Mouse (Mus musculus): Measurements from ENCODE around the gene Kcnj6. TPM values are rescaled to one million over a fixed set of nuclear protein-coding genes. Genes with fewer than 3 reads are reported as not detected.

Gene Kcnj6
- polyA plus RNA-seq, 1 experiment: not detected

GRCm38 (mm10) chr16:94724747-94725211 is 272.7 kb downstream of the Kcnj6 start:
- Histone ChIP-seq H3K4me1 (ENCODE audit: control insufficient read depth, insufficient read depth, insufficient read length) (peaks cover 3% of the 10 kb centered on the region; the same call in 1 of the 2 replicates), H3K36me3 (ENCODE audit: control insufficient read depth, insufficient read depth, low read length) (no peaks in the 10 kb centered on the region), H3K27ac (ENCODE audit: insufficient read depth, low read length) (no peak overlapping the region), H3K4me3 (ENCODE audit: extremely low read depth, insufficient read depth, insufficient read length) (peak overlapping the region; percentile 78), H3K27me3 (ENCODE audit: control insufficient read depth, insufficient read depth, low read length) (no peaks in the 10 kb centered on the region)
- DNase-seq (ENCODE audit: low read depth in 1 of 2, low spot score in 2 of 2): peak; percentile 9 to 27
- WGBS: 3% methylated on average over 16 of the region's 18 CpGs
- TF ChIP-seq POLR2A (IDR thresholded peaks at IDR 0.05; ENCODE audit: low read depth, low read length) (no peak), CTCF (IDR thresholded peaks at IDR 0.05; ENCODE audit: extremely low read depth, insufficient read depth, insufficient read length, insufficient replicate concordance) (no peak)

DNA sequence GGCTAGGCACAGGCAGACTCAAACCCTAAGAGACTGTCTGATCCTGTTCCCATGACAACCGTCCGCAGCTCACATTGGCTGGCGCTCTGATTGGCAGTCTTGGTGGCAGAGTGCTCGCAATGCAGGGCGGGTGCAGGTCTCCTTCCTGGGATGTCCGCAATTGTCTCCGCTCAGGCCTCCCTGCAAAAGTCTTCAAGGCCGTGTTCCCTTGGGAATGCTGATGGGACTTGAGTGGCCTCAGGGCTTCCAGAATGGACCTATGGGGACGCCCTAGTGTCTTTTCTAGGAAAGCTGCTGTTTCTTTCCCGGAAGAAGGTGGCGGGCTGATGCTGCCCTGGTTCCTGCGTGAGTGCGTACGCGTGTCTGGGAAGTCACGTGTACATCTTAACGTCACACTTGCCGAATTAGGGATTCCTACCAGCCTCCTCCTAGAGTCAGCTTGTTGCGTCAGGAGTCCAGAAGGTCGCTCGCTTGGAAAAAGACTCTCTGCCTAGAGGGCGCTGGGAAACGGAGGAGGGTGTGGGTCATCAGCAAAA is 273.4 kb downstream of the Kcnj6 start:
- Histone ChIP-seq H3K27me3 (ENCODE audit: control insufficient read depth, insufficient read depth, low read length) (no peaks in the 10 kb centered on the region), H3K36me3 (ENCODE audit: control insufficient read depth, insufficient read depth, low read length) (no peaks in the 10 kb centered on the region), H3K27ac (ENCODE audit: insufficient read depth, low read length) (peak overlapping the region; percentile 36), H3K4me1 (ENCODE audit: control insufficient read depth, insufficient read depth, insufficient read length) (peaks cover 3% of the 10 kb centered on the region; the same call in 1 of the 2 replicates), H3K4me3 (ENCODE audit: extremely low read depth, insufficient read depth, insufficient read length) (peak overlapping the region; percentile 78)
- DNase-seq (ENCODE audit: low read depth in 1 of 2, low spot score in 2 of 2): peak; percentile 58 to 68
- under 1% methylated on average over 23 of the region's 23 CpGs for WGBS
- TF ChIP-seq POLR2A (IDR thresholded peaks at IDR 0.05; ENCODE audit: low read depth, low read length): peak; percentile 8; the same call in 1 of the 2 replicates
- TF ChIP-seq CTCF (IDR thresholded peaks at IDR 0.05; ENCODE audit: extremely low read depth, insufficient read depth, insufficient read length, insufficient replicate concordance): no peak

GRCm38 (mm10) chr16:94722936-94723335 is 274.6 kb downstream of the Kcnj6 start:
- TF ChIP-seq POLR2A (IDR thresholded peaks at IDR 0.05; ENCODE audit: low read depth, low read length) (no peak), CTCF (IDR thresholded peaks at IDR 0.05; ENCODE audit: extremely low read depth, insufficient read depth, insufficient read length, insufficient replicate concordance) (no peak)
- DNase-seq (ENCODE audit: low read depth in 1 of 2, low spot score in 2 of 2): no peak
- no peak overlapping the region for H3K27ac ChIP-seq (ENCODE audit: insufficient read depth, low read length)
- no peaks in the 10 kb centered on the region for H3K27me3 ChIP-seq (ENCODE audit: control insufficient read depth, insufficient read depth, low read length)
- no peaks in the 10 kb centered on the region for H3K36me3 ChIP-seq (ENCODE audit: control insufficient read depth, insufficient read depth, low read length)
- peaks cover 3% of the 10 kb centered on the region; the same call in 1 of the 2 replicates for H3K4me1 ChIP-seq (ENCODE audit: control insufficient read depth, insufficient read depth, insufficient read length)
- H3K4me3 ChIP-seq (ENCODE audit: extremely low read depth, insufficient read depth, insufficient read length): no peak overlapping the region
- WGBS: 85% methylated on average over 12 of the region's 12 CpGs

- DNase-seq (ENCODE audit: low read depth in 1 of 2, low spot score in 2 of 2): no peak
- 81% methylated on average over 10 of the region's 10 CpGs for WGBS
- TF ChIP-seq POLR2A (IDR thresholded peaks at IDR 0.05; ENCODE audit: low read depth, low read length) (no peak), CTCF (IDR thresholded peaks at IDR 0.05; ENCODE audit: extremely low read depth, insufficient read depth, insufficient read length, insufficient replicate concordance) (no peak)
- Histone ChIP-seq H3K4me1 (ENCODE audit: control insufficient read depth, insufficient read depth, insufficient read length) (peaks cover 3% of the 10 kb centered on the region; the same call in 1 of the 2 replicates), H3K27me3 (ENCODE audit: control insufficient read depth, insufficient read depth, low read length) (no peaks in the 10 kb centered on the region), H3K27ac (ENCODE audit: insufficient read depth, low read length) (no peak overlapping the region), H3K36me3 (ENCODE audit: control insufficient read depth, insufficient read depth, low read length) (no peaks in the 10 kb centered on the region), H3K4me3 (ENCODE audit: extremely low read depth, insufficient read depth, insufficient read length) (no peak overlapping the region)
These were observed 275.9 kb downstream of the Kcnj6 start for GRCm38 (mm10) chr16:94721549-94722006.

DNA sequence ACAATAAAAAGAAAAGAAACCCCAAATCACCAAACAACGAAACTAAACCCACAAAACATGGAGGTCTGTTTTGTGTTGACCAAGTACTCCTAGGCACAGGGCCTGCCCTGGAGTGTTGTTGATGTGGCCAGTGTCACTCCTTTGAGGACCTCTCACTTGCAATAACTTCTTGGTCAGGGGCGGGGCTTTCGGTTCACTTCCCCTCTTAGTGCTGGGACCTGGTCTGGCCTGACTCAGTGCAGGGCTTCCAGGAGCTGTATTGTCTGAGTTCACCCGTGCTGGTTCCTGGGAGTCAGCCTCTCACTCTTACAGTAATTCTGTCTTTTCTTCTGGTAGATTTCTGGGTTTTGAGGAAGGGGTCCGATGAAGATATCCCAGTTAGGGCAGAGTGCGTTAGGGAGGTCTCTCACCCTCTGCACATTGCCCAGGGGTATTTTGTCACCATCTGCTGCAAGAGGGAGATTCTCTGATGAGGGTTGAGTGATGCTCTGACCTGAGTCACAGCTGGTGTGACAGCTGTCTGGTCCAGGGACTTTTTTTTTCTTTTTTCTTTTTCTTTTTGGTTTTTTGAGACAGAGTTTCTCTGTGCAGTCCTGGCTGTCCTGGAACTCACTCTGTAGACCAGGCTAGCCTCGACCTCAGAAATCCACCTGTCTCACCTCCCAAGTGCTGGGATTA is 276.9 kb downstream of the Kcnj6 start:
- no peaks in the 10 kb centered on the region for H3K27me3 ChIP-seq (ENCODE audit: control insufficient read depth, insufficient read depth, low read length)
- no peak overlapping the region for H3K27ac ChIP-seq (ENCODE audit: insufficient read depth, low read length)
- DNase-seq (ENCODE audit: low read depth in 1 of 2, low spot score in 2 of 2): no peak
- WGBS: 56% methylated on average over 7 of the region's 7 CpGs
- H3K4me1 ChIP-seq (ENCODE audit: control insufficient read depth, insufficient read depth, insufficient read length): peaks cover 3% of the 10 kb centered on the region; the same call in 1 of the 2 replicates
- no peak overlapping the region for H3K4me3 ChIP-seq (ENCODE audit: extremely low read depth, insufficient read depth, insufficient read length)
- H3K36me3 ChIP-seq (ENCODE audit: control insufficient read depth, insufficient read depth, low read length): no peaks in the 10 kb centered on the region
- TF ChIP-seq POLR2A (IDR thresholded peaks at IDR 0.05; ENCODE audit: low read depth, low read length) (no peak), CTCF (IDR thresholded peaks at IDR 0.05; ENCODE audit: extremely low read depth, insufficient read depth, insufficient read length, insufficient replicate concordance) (no peak)

DNA sequence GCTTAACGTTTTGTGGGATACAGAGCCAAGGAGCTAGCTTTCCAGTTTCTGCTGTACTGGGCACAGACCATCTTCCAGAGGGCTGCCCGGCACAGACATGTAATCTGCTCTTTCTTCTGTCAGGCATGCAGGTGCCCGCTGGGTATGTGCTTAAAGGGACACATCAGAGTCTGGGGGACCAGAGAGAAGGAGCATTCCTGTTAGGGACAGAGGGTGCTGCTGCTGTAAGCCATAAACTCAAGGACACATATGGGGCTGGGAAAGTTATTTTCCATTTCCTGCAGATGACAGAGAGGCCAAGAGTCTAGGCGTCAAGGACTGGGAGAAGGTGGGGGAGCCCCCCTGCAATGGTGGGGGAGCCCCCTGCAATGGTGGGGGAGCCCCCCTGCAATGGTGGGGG is 278.0 kb downstream of the Kcnj6 start:
- H3K4me3 ChIP-seq (ENCODE audit: extremely low read depth, insufficient read depth, insufficient read length): no peak overlapping the region
- no peaks in the 10 kb centered on the region for H3K27me3 ChIP-seq (ENCODE audit: control insufficient read depth, insufficient read depth, low read length)
- no peak for TF ChIP-seq POLR2A (IDR thresholded peaks at IDR 0.05; ENCODE audit: low read depth, low read length)
- H3K36me3 ChIP-seq (ENCODE audit: control insufficient read depth, insufficient read depth, low read length): no peaks in the 10 kb centered on the region
- DNase-seq (ENCODE audit: low read depth in 1 of 2, low spot score in 2 of 2): no peak
- 81% methylated on average over 4 of the region's 4 CpGs for WGBS
- H3K4me1 ChIP-seq (ENCODE audit: control insufficient read depth, insufficient read depth, insufficient read length): no peaks in the 10 kb centered on the region
- no peak overlapping the region for H3K27ac ChIP-seq (ENCODE audit: insufficient read depth, low read length)

GRCm38 (mm10) chr16:94718919-94719318 is 278.6 kb downstream of the Kcnj6 start:
- 77% methylated on average over 4 of the region's 4 CpGs for WGBS
- Histone ChIP-seq H3K4me1 (ENCODE audit: control insufficient read depth, insufficient read depth, insufficient read length) (peaks cover under 1% of the 10 kb centered on the region; the same call in 1 of the 2 replicates), H3K4me3 (ENCODE audit: extremely low read depth, insufficient read depth, insufficient read length) (no peak overlapping the region), H3K27me3 (ENCODE audit: control insufficient read depth, insufficient read depth, low read length) (no peaks in the 10 kb centered on the region), H3K36me3 (ENCODE audit: control insufficient read depth, insufficient read depth, low read length) (no peaks in the 10 kb centered on the region), H3K27ac (ENCODE audit: insufficient read depth, low read length) (no peak overlapping the region)
- no peak for DNase-seq (ENCODE audit: low read depth in 1 of 2, low spot score in 2 of 2)
- TF ChIP-seq CTCF (IDR thresholded peaks at IDR 0.05; ENCODE audit: extremely low read depth, insufficient read depth, insufficient read length, insufficient replicate concordance) (no peak), POLR2A (IDR thresholded peaks at IDR 0.05; ENCODE audit: low read depth, low read length) (no peak)

Measured in spleen, adult 2 months (tissue).